Mouse (Mus musculus): ENCODE measurements at regions not wholly inside any gene's neighbourhood (a gene's known extent, or its start where the extent isn't known, plus 50 kb on each side); places are given as distances from the start of the nearest gene placed in this dataset.

GRCm38 (mm10) chr3:120460717-120461116 lies 676.5 kb upstream of the Ptbp2 start:
- TF ChIP-seq CTCF (IDR thresholded peaks at IDR 0.05; ENCODE audit: borderline replicate concordance, insufficient read depth, low read depth, low read length) (no peak), POLR2A (IDR thresholded peaks at IDR 0.05; ENCODE audit: borderline replicate concordance, insufficient read depth, low read length) (no peak)
